Mouse (Mus musculus): ENCODE results near the gene Tmem33.

Tmem33 gene

DNA sequence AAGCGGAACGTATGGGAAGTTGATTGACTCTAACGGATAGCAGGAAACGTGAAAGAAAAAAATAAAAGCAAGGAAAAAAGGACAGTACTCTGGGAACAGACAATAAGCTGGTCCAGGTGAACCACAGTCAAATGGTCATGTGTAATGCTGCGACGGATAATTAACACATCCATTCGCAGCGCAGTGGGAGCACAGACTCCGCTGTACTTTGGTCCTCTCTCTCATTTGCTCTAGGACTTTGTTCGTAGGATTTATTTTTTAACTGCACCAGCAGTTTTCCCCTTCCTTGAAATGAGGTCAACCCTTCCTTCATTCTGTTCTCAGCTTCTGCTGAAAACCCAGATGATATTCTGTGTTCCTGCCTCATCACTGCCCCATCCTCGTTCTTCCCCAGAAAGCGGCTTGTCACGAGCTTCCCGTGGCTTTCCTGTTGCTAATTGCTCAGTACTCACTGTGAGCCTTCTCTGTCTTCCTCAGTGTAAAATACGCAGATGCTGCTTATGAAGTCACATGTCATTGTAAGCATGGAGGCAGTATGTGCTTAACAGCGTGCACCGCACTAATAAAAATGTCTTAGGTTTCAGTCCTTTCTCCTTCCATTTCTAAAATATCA lies 61.4 kb downstream of the Tmem33 start:
- no peak for DNase-seq (ENCODE audit: low spot score in 2 of 2)

GRCm38 (mm10) chr5:67324032-67324431 lies 63.7 kb downstream of the Tmem33 start:
- DNase-seq (ENCODE audit: low spot score in 2 of 2): no peak

- DNase-seq (ENCODE audit: low spot score in 2 of 2): no peak
These were observed 80.4 kb downstream of the Tmem33 start for GRCm38 (mm10) chr5:67340811-67341210.
